Comparison of ENCODE assay signal across 29 mouse cellular contexts in the genomic region with DNA sequence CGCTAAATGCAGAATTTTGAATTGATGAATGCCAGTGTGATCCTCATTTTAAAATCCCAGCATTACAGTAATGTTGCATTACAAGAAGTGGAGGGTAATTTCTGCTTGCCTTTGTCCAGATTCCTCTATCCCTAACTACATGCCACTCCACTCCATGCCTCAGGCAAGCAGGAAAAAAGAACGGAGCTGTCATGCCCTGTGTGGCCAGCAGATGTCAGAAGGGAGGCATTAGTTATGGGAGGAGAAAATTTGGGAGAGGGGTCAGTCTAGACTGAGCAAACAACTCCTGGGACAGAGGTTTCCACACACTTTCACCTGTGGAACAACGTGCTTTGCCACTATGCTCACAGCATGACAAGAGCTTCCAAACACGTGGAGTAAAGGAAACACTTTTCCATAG. TPM values are rescaled to one million over a fixed set of nuclear protein-coding genes. Genes with fewer than 3 reads are reported as not detected.
A peak's percentile ranks its signal among the peaks of the same experiment; 100 is the strongest.
DNase-seq lines count a peak whose midpoint lies in the region; ATAC-seq and TF ChIP-seq lines count a peak whose summit lies in the region.
"Not testable (repeated sequence)": the region's sequence is repeated elsewhere in the genome, so short reads cannot be mapped to it uniquely, and the experiment has no call there.
"Had no signal": no experiment of that assay in that cellular context is flagged by ENCODE, and none has a peak within 500 bp of the region (broad histone marks: within the 10 kb centered on the region; RNA-seq: fewer than 3 reads in every experiment).

No protein-coding gene starts in this region.

- H3K4me1 ChIP-seq in ES-Bruce4 (ENCODE audit: control insufficient read depth, insufficient read depth, low read length); limb, embryonic 10.5 days; lung, embryonic 14.5 days (ENCODE audit: insufficient read depth); testis, adult 2 months (ENCODE audit: control insufficient read depth, insufficient read depth, low read length): not testable (repeated sequence)

- WGBS in limb, embryonic 10.5 days: 48% methylated on average over 4 of the region's 4 CpGs
- 37% methylated on average over 4 of the region's 4 CpGs for WGBS in lung, embryonic 14.5 days

- ATAC-seq in lung, embryonic 14.5 days (ENCODE audit: insufficient read depth): not testable (repeated sequence)

- not testable (repeated sequence) for H3K9ac ChIP-seq in ES-Bruce4 (ENCODE audit: low read depth, poor library complexity, severe bottlenecking); lung, embryonic 14.5 days

- not testable (repeated sequence) for H3K9me3 ChIP-seq in ES-Bruce4 (replicated peaks; ENCODE audit: control insufficient read depth, insufficient read depth, low read length, poor library complexity, severe bottlenecking); limb, embryonic 10.5 days (replicated peaks); lung, embryonic 14.5 days (ENCODE audit: low read depth, low read length)

- TF ChIP-seq POLR2A in ES-Bruce4 (IDR thresholded peaks at IDR 0.05; ENCODE audit: insufficient read depth, low read length); testis, adult 2 months (IDR thresholded peaks at IDR 0.05; ENCODE audit: control insufficient read depth, low read depth, low read length): not testable (repeated sequence)

- H3K36me3 ChIP-seq in ES-Bruce4 (ENCODE audit: control insufficient read depth, insufficient read depth, low read length, poor library complexity, severe bottlenecking); limb, embryonic 10.5 days; lung, embryonic 14.5 days (ENCODE audit: insufficient read depth); testis, adult 2 months (ENCODE audit: control insufficient read depth, insufficient read depth, low read length): not testable (repeated sequence)

- DNase-seq in 3134 (ENCODE audit: extremely low read depth, insufficient read length, low spot score) (peak; percentile 9), NIH3T3 (ENCODE audit: low read depth) (peak; percentile 57), adipocyte (ENCODE audit: low spot score) (peak; percentile 64)
- peak; percentile 4 for DNase-seq in embryo, embryonic 10 days (ENCODE audit: low spot score)
- peak; percentile 28 for DNase-seq in limb, embryonic 10.5 days (ENCODE audit: low spot score)
- peak; percentile 1 for DNase-seq in lung, embryonic 14.5 days

- H3K4me3 ChIP-seq in ES-Bruce4 (ENCODE audit: low read depth, low read length); limb, embryonic 10.5 days; lung, embryonic 14.5 days (ENCODE audit: low read depth, low read length); testis, adult 2 months (ENCODE audit: control insufficient read depth, low read depth, low read length): not testable (repeated sequence)

- not testable (repeated sequence) for H3K27me3 ChIP-seq in ES-Bruce4 (ENCODE audit: control insufficient read depth, insufficient read depth, low read length, poor library complexity, severe bottlenecking); limb, embryonic 10.5 days (ENCODE audit: low read depth, poor library complexity, severe bottlenecking); lung, embryonic 14.5 days (ENCODE audit: insufficient read depth, low read length); testis, adult 2 months (ENCODE audit: control insufficient read depth, insufficient read depth, low read length)

- H3K4me2 ChIP-seq in lung, embryonic 14.5 days: not testable (repeated sequence)

- not testable (repeated sequence) for H3K27ac ChIP-seq in ES-Bruce4 (ENCODE audit: insufficient read depth, low read length); limb, embryonic 10.5 days; lung, embryonic 14.5 days (ENCODE audit: low read depth); testis, adult 2 months (ENCODE audit: control insufficient read depth, insufficient read depth, low read depth, low read length)

- TF ChIP-seq EP300 in ES-Bruce4 (IDR thresholded peaks at IDR 0.05; ENCODE audit: insufficient read depth, low read depth, low read length): not testable (repeated sequence)

- TF ChIP-seq CTCF in ES-Bruce4 (IDR thresholded peaks at IDR 0.05; ENCODE audit: low read depth, low read length): peak; percentile 33
- peak; percentile 18; the same call in 1 of the 2 replicates for TF ChIP-seq CTCF in lung, embryonic 14.5 days (IDR thresholded peaks at IDR 0.05; ENCODE audit: low read depth)
- peak; percentile 13; the same call in 1 of the 2 replicates for TF ChIP-seq CTCF in testis, adult 2 months (IDR thresholded peaks at IDR 0.05; ENCODE audit: control insufficient read depth, insufficient read depth, insufficient replicate concordance, low read depth, low read length)

RNA-seq across cellular contexts. Expression of gene Vmn2r11, which starts 12.6 kb away (rescaled TPM):
- not detected in 2 replicates for polyA plus RNA-seq in ES-Bruce4 (2011; ENCODE audit: insufficient read depth, insufficient read length, low read depth, missing spikeins)
- not detected in 2 replicates for polyA plus RNA-seq in limb, embryonic 10.5 days (2016; fragmentation: Nextera tagmentation; extraction: Ambion mirVana)
- not detected in 2 replicates for polyA plus RNA-seq in lung, embryonic 14.5 days (2014; fragmentation: Nextera tagmentation; extraction: Ambion mirVana)
- not detected in 2 replicates for polyA plus RNA-seq in testis, adult 2 months (2012; rRNA removed)
- polyA plus RNA-seq: activated CD4-positive, CD25-positive, alpha-beta regulatory T cell, adult 4 months; brain, embryonic 14.5 days; embryonic facial prominence, embryonic 14.5 days; erythroblast, embryonic 14.5 days; forebrain, embryonic 11.5 days; forebrain, embryonic 16.5 days; heart, embryonic 11.5 days; heart, embryonic 16.5 days; hindbrain, embryonic 12.5 days; intestine, postnatal 0 days; kidney, embryonic 14.5 days; limb, embryonic 12.5 days; liver, embryonic 11.5 days; lung, adult 2 months; midbrain, embryonic 12.5 days; midbrain, postnatal 0 days; myocyte; neural tube, embryonic 12.5 days; stomach, embryonic 16.5 days; thymus, adult 2 months had no signal

RNA-seq across cellular contexts. Expression of gene Vmn2r12, which starts 25.7 kb away (rescaled TPM):
- polyA plus RNA-seq in ES-Bruce4 (2011; ENCODE audit: insufficient read depth, insufficient read length, low read depth, missing spikeins): not detected in 2 replicates
- polyA plus RNA-seq in limb, embryonic 10.5 days (2016; fragmentation: Nextera tagmentation; extraction: Ambion mirVana): not detected in 2 replicates
- polyA plus RNA-seq in lung, embryonic 14.5 days (2014; fragmentation: Nextera tagmentation; extraction: Ambion mirVana): not detected in 2 replicates
- polyA plus RNA-seq in testis, adult 2 months (2012; rRNA removed): not detected in 2 replicates
- polyA plus RNA-seq: activated CD4-positive, CD25-positive, alpha-beta regulatory T cell, adult 4 months; brain, embryonic 14.5 days; CD4-positive, CD25-positive, alpha-beta regulatory T cell, adult 4 months; embryonic facial prominence, embryonic 14.5 days; erythroblast, embryonic 14.5 days; forebrain, embryonic 11.5 days; forebrain, embryonic 16.5 days; heart, embryonic 11.5 days; heart, embryonic 16.5 days; hindbrain, embryonic 12.5 days; intestine, postnatal 0 days; kidney, embryonic 14.5 days; limb, embryonic 12.5 days; liver, embryonic 11.5 days; lung, adult 2 months; midbrain, embryonic 12.5 days; midbrain, postnatal 0 days; myocyte; neural tube, embryonic 12.5 days; stomach, embryonic 16.5 days; thymus, adult 2 months had no signal

Comparison
In these comparisons a context has a peak if more than half of its experiments do, and no peak if none do; other contexts are left out.
1. DNase-seq: peak in every context shown above with its lines; median percentile 64 in adipocyte; 57 in NIH3T3; 28 in limb, embryonic 10.5 days; 9 in 3134; 4 in embryo, embryonic 10 days; 1 in lung, embryonic 14.5 days.